Mouse (Mus musculus) lung, postnatal 0 days (tissue): ENCODE measurements around the gene Rps6ka2. TPM values are rescaled to one million over a fixed set of nuclear protein-coding genes. Genes with fewer than 3 reads are reported as not detected.

Source experiments
- ATAC-seq: fragments of 200-750 bp; cut with Nextera tagmentation; 2 replicates; pipeline ENCODE4 v1.8.0; 2017; ENCODE audit warnings: moderate library complexity
- DNase-seq: peaks from one replicate; pipeline ENCODE4 v3.0.0-alpha.2; 2016; ENCODE audit warnings: low spot score
- H3K27ac ChIP-seq: fragments of 300-500 bp; sonication (generic); 2 replicates; pipeline ENCODE4 v1.5.1; 2014; ENCODE audit warnings: antibody characterized with exemption, mild to moderate bottlenecking, low read length, mixed read lengths
- H3K27me3 ChIP-seq: fragments of 300-500 bp; sonication (generic); replicated peaks from 2 replicates; pipeline ENCODE4 v1.6.1; 2014; ENCODE audit warnings: low read length, mixed read lengths; ENCODE audit not compliant: insufficient read depth
- H3K36me3 ChIP-seq: fragments of 300-500 bp; sonication (generic); 2 replicates; pipeline ENCODE4 v1.6.1; 2014; ENCODE audit warnings: low read length, mixed read lengths; ENCODE audit not compliant: insufficient read depth
- H3K4me1 ChIP-seq: fragments of 300-500 bp; sonication (generic); 2 replicates; pipeline ENCODE4 v1.6.1; 2014; ENCODE audit warnings: antibody characterized with exemption, low read depth, low read length, mixed read lengths; ENCODE audit not compliant: insufficient read depth
- H3K4me2 ChIP-seq: fragments of 300-500 bp; sonication (generic); replicated peaks from 2 replicates; pipeline ENCODE4 v1.6.1; 2014; ENCODE audit warnings: low read depth, mild to moderate bottlenecking, low read length, moderate library complexity, mixed read lengths
- H3K4me3 ChIP-seq: fragments of 300-500 bp; sonication (generic); 2 replicates; pipeline ENCODE4 v1.5.1; 2014; ENCODE audit warnings: low read depth, low read length
- H3K9ac ChIP-seq: fragments of 300-500 bp; sonication (generic); replicated peaks from 2 replicates; pipeline ENCODE4 v1.6.1; 2014; ENCODE audit warnings: low read depth, mild to moderate bottlenecking
- H3K9me3 ChIP-seq: fragments of 300-500 bp; sonication (generic); 2 replicates; pipeline ENCODE4 v1.6.1; 2016; ENCODE audit warnings: low read length, mixed read lengths
- CTCF ChIP-seq: IDR thresholded peaks from 2 replicates; pipeline ENCODE4 v1.5.1; 2016; ENCODE audit warnings: antibody characterized with exemption, mild to moderate bottlenecking
- EP300 ChIP-seq: IDR thresholded peaks from 2 replicates; pipeline ENCODE4 v1.6.1; 2016; ENCODE audit warnings: antibody characterized with exemption, mild to moderate bottlenecking, control low read depth
- WGBS: fragments of 180-500 bp; shearing (Covaris S2); extraction: QIAGEN DNeasy Blood & Tissue Kit; methylation state at CpG from one replicate; pipeline ENCODE4 v1.1.7; 2014; 5-methylcytosine and 5-hydroxymethylcytosine counted together
- polyA plus RNA-seq: library from polyadenylated mRNA; unstranded; fragments of >200 nt; fragmentation: Nextera tagmentation; extraction: Ambion mirVana; gene quantifications from 2 replicates; pipeline ENCODE4 v1.2.1, GENCODE M21; 2015

Rps6ka2 gene
- polyA plus RNA-seq, 1 experiment from 2014 or later: 7.1 TPM

GRCm38 (mm10) chr17:7240526-7240925 is 70.6 kb downstream of the Rps6ka2 start:
- Histone ChIP-seq H3K9ac (no peak overlapping the region), H3K4me1 (no peaks in the 10 kb centered on the region), H3K4me2 (no peak overlapping the region), H3K9me3 (no peaks in the 10 kb centered on the region), H3K36me3 (no peaks in the 10 kb centered on the region), H3K27me3 (no peaks in the 10 kb centered on the region), H3K4me3 (no peak overlapping the region), H3K27ac (no peak overlapping the region)
- 80% methylated on average over 4 of the region's 4 CpGs for whole genome bisulfite sequencing
- ATAC-seq (no peak), DNase-seq (no peak)
- TF ChIP-seq CTCF (no peak), EP300 (no peak)

- Histone ChIP-seq H3K36me3 (no peaks in the 10 kb centered on the region), H3K27me3 (no peaks in the 10 kb centered on the region), H3K4me3 (no peak overlapping the region), H3K4me1 (no peaks in the 10 kb centered on the region), H3K27ac (no peak overlapping the region), H3K4me2 (no peak overlapping the region), H3K9me3 (no peaks in the 10 kb centered on the region), H3K9ac (no peak overlapping the region)
- DNase-seq: no peak
- WGBS: 69% methylated on average over 6 of the region's 6 CpGs
- TF ChIP-seq CTCF: no peak
- TF ChIP-seq EP300: no peak
- ATAC-seq: no peak; the same call in 1 of the 2 replicates
These were observed 75.2 kb downstream of the Rps6ka2 start for GRCm38 (mm10) chr17:7245078-7245477.

GRCm38 (mm10) chr17:7246893-7247556 is 77.1 kb downstream of the Rps6ka2 start:
- DNase-seq (no peak), ATAC-seq (peak; percentile 6; the same call in 1 of the 2 replicates)
- no peak overlapping the region for H3K27ac ChIP-seq
- WGBS: 69% methylated on average over 6 of the region's 6 CpGs
- H3K4me1 ChIP-seq: no peaks in the 10 kb centered on the region
- no peak overlapping the region for H3K9ac ChIP-seq
- H3K27me3 ChIP-seq: no peaks in the 10 kb centered on the region
- TF ChIP-seq EP300: no peak
- no peak for TF ChIP-seq CTCF
- H3K4me3 ChIP-seq: no peak overlapping the region
- H3K36me3 ChIP-seq: no peaks in the 10 kb centered on the region
- H3K9me3 ChIP-seq: no peaks in the 10 kb centered on the region
- no peak overlapping the region for H3K4me2 ChIP-seq

GRCm38 (mm10) chr17:7250373-7250772 is 80.5 kb downstream of the Rps6ka2 start:
- no peak for TF ChIP-seq CTCF
- H3K27me3 ChIP-seq: no peaks in the 10 kb centered on the region
- no peak overlapping the region for H3K4me3 ChIP-seq
- no peaks in the 10 kb centered on the region for H3K4me1 ChIP-seq
- ATAC-seq: no peak
- no peak overlapping the region for H3K27ac ChIP-seq
- H3K9me3 ChIP-seq: no peaks in the 10 kb centered on the region
- no peak for DNase-seq
- 76% methylated on average over 4 of the region's 4 CpGs for WGBS
- H3K4me2 ChIP-seq: no peak overlapping the region
- H3K9ac ChIP-seq: no peak overlapping the region
- no peaks in the 10 kb centered on the region for H3K36me3 ChIP-seq

GRCm38 (mm10) chr17:7257208-7257607 is 87.3 kb downstream of the Rps6ka2 start:
- no peaks in the 10 kb centered on the region for H3K36me3 ChIP-seq
- H3K4me1 ChIP-seq: no peaks in the 10 kb centered on the region
- H3K9ac ChIP-seq: no peak overlapping the region
- H3K4me2 ChIP-seq: no peak overlapping the region
- no peaks in the 10 kb centered on the region for H3K9me3 ChIP-seq
- no peak for ATAC-seq
- H3K4me3 ChIP-seq: no peak overlapping the region
- H3K27me3 ChIP-seq: no peaks in the 10 kb centered on the region
- no peak for TF ChIP-seq EP300
- TF ChIP-seq CTCF: peak; percentile 37
- no peak overlapping the region for H3K27ac ChIP-seq
- WGBS: 60% methylated on average over 1 of the region's 1 CpGs
- no peak for DNase-seq

GRCm38 (mm10) chr17:7258748-7259359 is 88.9 kb downstream of the Rps6ka2 start:
- H3K9ac ChIP-seq: no peak overlapping the region
- no peak overlapping the region for H3K4me2 ChIP-seq
- no peak overlapping the region for H3K4me3 ChIP-seq
- 74% methylated on average over 15 of the region's 15 CpGs for WGBS
- no peaks in the 10 kb centered on the region for H3K27me3 ChIP-seq
- H3K4me1 ChIP-seq: no peaks in the 10 kb centered on the region
- H3K27ac ChIP-seq: no peak overlapping the region
- H3K9me3 ChIP-seq: no peaks in the 10 kb centered on the region
- DNase-seq (no peak), ATAC-seq (no peak)
- no peaks in the 10 kb centered on the region for H3K36me3 ChIP-seq
- TF ChIP-seq CTCF (no peak), EP300 (no peak)
